Mouse (Mus musculus): ENCODE data around the gene Slc29a2.

GRCm38 (mm10) chr19:5045531-5045930 is 21.9 kb downstream of the Slc29a2 start:
- no peak for TF ChIP-seq ZC3H11A (IDR thresholded peaks at IDR 0.05; ENCODE audit: low read depth, low read length)
- TF ChIP-seq CTCF (conservative IDR thresholded peaks at IDR 0.05 in 1 of 2, IDR thresholded peaks at IDR 0.05 in 1 of 2; ENCODE audit: low read depth in 2 of 2, low read length in 2 of 2) = no peak
- TF ChIP-seq RCOR1 (conservative IDR thresholded peaks at IDR 0.05; ENCODE audit: low read depth, low read length) = no peak
- no peak for TF ChIP-seq ZMIZ1 (IDR thresholded peaks at IDR 0.05; ENCODE audit: low read depth, low read length)
- TF ChIP-seq MAX (IDR thresholded peaks at IDR 0.05; ENCODE audit: low read length) = no peak
- TF ChIP-seq KAT2A (IDR thresholded peaks at IDR 0.05; ENCODE audit: insufficient replicate concordance, low read length) = no peak
- TF ChIP-seq USF2 (conservative IDR thresholded peaks at IDR 0.05; ENCODE audit: low read depth, low read length) = no peak
- TF ChIP-seq RAD21 (IDR thresholded peaks at IDR 0.05; ENCODE audit: low read depth, low read length) = no peak
- no peak for TF ChIP-seq MAFK (IDR thresholded peaks at IDR 0.05; ENCODE audit: insufficient replicate concordance, low read length)
- no peak for TF ChIP-seq UBTF (IDR thresholded peaks at IDR 0.05; ENCODE audit: low read depth, low read length)
- no peak for TF ChIP-seq MEF2A (IDR thresholded peaks at IDR 0.05; ENCODE audit: borderline replicate concordance, low read depth, low read length)
- TF ChIP-seq TBP (conservative IDR thresholded peaks at IDR 0.05; ENCODE audit: low read depth, low read length) = no peak
- TF ChIP-seq MXI1 (IDR thresholded peaks at IDR 0.05; ENCODE audit: low read depth, low read length) = no peak
- TF ChIP-seq GABPA (IDR thresholded peaks at IDR 0.05; ENCODE audit: insufficient replicate concordance, low read depth, low read length) = no peak
